Mouse (Mus musculus) G1E (cell line): ENCODE measurements at regions not wholly inside any gene's neighbourhood (a gene's known extent, or its start where the extent isn't known, plus 50 kb on each side); places are given as distances from the start of the nearest gene placed in this dataset.

ENCODE experiments used
- ATAC-seq: 2 replicates; pipeline ENCODE4 v1.8.0; 2016; ENCODE audit warnings: mild to moderate bottlenecking; ENCODE audit not compliant: insufficient number of reproducible peaks, poor library complexity, low FRiP score, severe bottlenecking; ENCODE audit errors: extremely low read depth
- DNase-seq: peaks from one replicate; pipeline ENCODE4 v3.0.0; 2012; ENCODE audit warnings: low spot score
- H3K27me3 ChIP-seq: 2 replicates; pipeline ENCODE4 v1.6.1; 2012; ENCODE audit warnings: mild to moderate bottlenecking, low read length, inconsistent platforms; ENCODE audit not compliant: insufficient read depth
- H3K36me3 ChIP-seq: replicated peaks from 2 replicates; pipeline ENCODE3; 2012; ENCODE audit warnings: mild to moderate bottlenecking, inconsistent platforms
- H3K4me1 ChIP-seq: 2 replicates; pipeline ENCODE4 v1.6.1; 2012; ENCODE audit warnings: low read depth, low read length, inconsistent platforms, mixed read lengths; ENCODE audit not compliant: insufficient read depth
- H3K4me3 ChIP-seq: 2 replicates; pipeline ENCODE4 v1.5.1; 2012; ENCODE audit warnings: low read depth, mild to moderate bottlenecking, inconsistent platforms, low read length, moderate library complexity, mixed read lengths
- H3K9me3 ChIP-seq: replicated peaks from 2 replicates; pipeline ENCODE4 v1.6.1; 2012; ENCODE audit warnings: inconsistent platforms
- CTCF ChIP-seq: IDR thresholded peaks from 2 replicates; pipeline ENCODE4 v1.5.1; 2012; ENCODE audit warnings: low read depth, low read length, inconsistent platforms, mixed read lengths
- GATA1 ChIP-seq: IDR thresholded peaks from 2 replicates; pipeline ENCODE4 v1.6.1; 2012; ENCODE audit warnings: borderline replicate concordance, low read length, inconsistent platforms, mixed read lengths
- GATA2 ChIP-seq: IDR thresholded peaks from 2 replicates; pipeline ENCODE4 v1.6.1; 2012; ENCODE audit warnings: low read depth, low read length, inconsistent platforms, borderline replicate concordance
- POLR2AphosphoS5 ChIP-seq: IDR thresholded peaks from 2 replicates; pipeline ENCODE4 v1.6.1; 2012; ENCODE audit warnings: low read depth, low read length, inconsistent platforms; ENCODE audit not compliant: insufficient replicate concordance
- TAL1 ChIP-seq: conservative IDR thresholded peaks from 2 replicates; pipeline ENCODE4 v1.6.1; 2012; ENCODE audit warnings: low read depth, low read length, inconsistent platforms, mixed read lengths

DNA sequence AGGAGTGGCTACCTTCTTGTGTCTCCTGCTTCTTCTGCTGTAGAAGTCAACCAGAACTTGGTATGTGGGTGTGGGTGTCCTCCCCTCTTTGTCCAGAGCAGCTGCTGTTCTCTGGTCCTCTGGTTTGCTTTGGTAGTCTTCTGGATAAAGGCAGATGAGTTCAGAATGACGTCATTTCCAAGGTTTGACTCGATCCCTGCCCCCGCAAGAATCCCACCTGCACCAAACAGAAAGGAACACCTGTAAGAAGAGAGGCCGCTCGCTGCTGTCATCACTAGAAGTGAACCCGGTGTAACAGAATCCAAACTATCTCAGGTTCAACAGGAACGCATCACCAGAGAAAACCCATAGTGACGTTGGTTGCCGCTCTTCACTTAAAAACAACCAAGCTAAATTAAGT is 205.0 kb downstream of the Bcl2l11 start:
- Histone ChIP-seq H3K4me1 (no peaks in the 10 kb centered on the region), H3K36me3 (no peaks in the 10 kb centered on the region), H3K27me3 (peaks cover 18% of the 10 kb centered on the region), H3K4me3 (no peak overlapping the region), H3K9me3 (no peaks in the 10 kb centered on the region)
- TF ChIP-seq CTCF (no peak), TAL1 (no peak), GATA1 (no peak), POLR2AphosphoS5 (no peak), GATA2 (no peak)
- ATAC-seq = no peak
- no peak for DNase-seq

DNA sequence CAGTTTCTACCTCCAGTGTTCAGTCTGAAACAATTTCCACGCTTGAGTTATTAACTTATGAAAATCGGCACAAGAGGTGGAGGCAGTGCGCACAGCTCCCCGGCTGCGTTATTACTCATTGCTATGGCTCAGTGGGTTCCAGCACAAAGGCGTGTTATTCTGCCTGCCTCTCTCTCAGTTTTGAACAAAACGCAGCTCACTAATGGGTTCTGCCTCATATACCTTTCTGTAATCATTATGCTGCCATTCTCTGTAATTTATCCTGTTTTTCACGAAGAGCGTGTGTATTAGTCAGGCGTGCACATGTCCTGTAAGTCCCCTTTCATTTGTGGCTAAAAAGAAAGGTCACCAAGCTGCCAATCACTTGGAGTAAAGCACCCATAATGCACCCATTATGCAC is 205.4 kb downstream of the Bcl2l11 start:
- H3K9me3 ChIP-seq = no peaks in the 10 kb centered on the region
- no peaks in the 10 kb centered on the region for H3K4me1 ChIP-seq
- TF ChIP-seq GATA2 (no peak), POLR2AphosphoS5 (no peak), GATA1 (no peak), CTCF (no peak), TAL1 (no peak)
- peaks cover 18% of the 10 kb centered on the region for H3K27me3 ChIP-seq
- no peak overlapping the region for H3K4me3 ChIP-seq
- no peak for ATAC-seq
- H3K36me3 ChIP-seq = no peaks in the 10 kb centered on the region
- no peak for DNase-seq

- DNase-seq (no peak), ATAC-seq (no peak)
- TF ChIP-seq CTCF (no peak), GATA1 (no peak), GATA2 (no peak)
- no peaks in the 10 kb centered on the region for H3K36me3 ChIP-seq
- H3K9me3 ChIP-seq = no peaks in the 10 kb centered on the region
- H3K27me3 ChIP-seq = peaks cover 18% of the 10 kb centered on the region
- H3K4me1 ChIP-seq = no peaks in the 10 kb centered on the region
- no peak overlapping the region for H3K4me3 ChIP-seq
These were observed 205.8 kb downstream of the Bcl2l11 start for GRCm38 (mm10) chr2:128331681-128332080.

GRCm38 (mm10) chr2:128333401-128334142 is 207.7 kb downstream of the Bcl2l11 start:
- no peaks in the 10 kb centered on the region for H3K36me3 ChIP-seq
- no peaks in the 10 kb centered on the region for H3K9me3 ChIP-seq
- DNase-seq = no peak
- no peak for TF ChIP-seq CTCF
- TF ChIP-seq GATA2 = no peak
- TF ChIP-seq POLR2AphosphoS5 = no peak
- TF ChIP-seq GATA1 = no peak
- no peak for TF ChIP-seq TAL1
- no peak overlapping the region for H3K4me3 ChIP-seq
- no peaks in the 10 kb centered on the region for H3K4me1 ChIP-seq
- no peak for ATAC-seq
- peaks cover 18% of the 10 kb centered on the region for H3K27me3 ChIP-seq

DNA sequence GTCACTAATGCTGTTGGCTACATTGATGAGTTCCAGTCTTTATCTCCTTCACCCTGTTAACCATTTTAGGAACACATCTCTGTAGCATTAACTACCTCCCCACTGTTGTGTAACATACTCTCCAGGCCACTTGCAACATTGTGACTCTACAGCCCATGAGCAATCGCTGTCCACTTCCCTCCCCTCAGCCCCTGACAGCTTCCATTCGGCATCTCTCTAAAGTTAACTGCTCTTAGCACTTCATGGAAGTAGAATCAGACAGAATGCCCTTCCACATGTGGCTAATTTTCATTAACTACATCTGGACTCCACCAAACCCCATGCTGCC is 208.3 kb downstream of the Bcl2l11 start:
- Histone ChIP-seq H3K36me3 (no peaks in the 10 kb centered on the region), H3K27me3 (peaks cover 18% of the 10 kb centered on the region), H3K9me3 (no peaks in the 10 kb centered on the region), H3K4me3 (no peak overlapping the region), H3K4me1 (no peaks in the 10 kb centered on the region)
- ATAC-seq (no peak), DNase-seq (no peak)
- TF ChIP-seq GATA2 = no peak
- no peak for TF ChIP-seq POLR2AphosphoS5
- TF ChIP-seq CTCF = no peak
- no peak for TF ChIP-seq TAL1
- TF ChIP-seq GATA1 = no peak

DNA sequence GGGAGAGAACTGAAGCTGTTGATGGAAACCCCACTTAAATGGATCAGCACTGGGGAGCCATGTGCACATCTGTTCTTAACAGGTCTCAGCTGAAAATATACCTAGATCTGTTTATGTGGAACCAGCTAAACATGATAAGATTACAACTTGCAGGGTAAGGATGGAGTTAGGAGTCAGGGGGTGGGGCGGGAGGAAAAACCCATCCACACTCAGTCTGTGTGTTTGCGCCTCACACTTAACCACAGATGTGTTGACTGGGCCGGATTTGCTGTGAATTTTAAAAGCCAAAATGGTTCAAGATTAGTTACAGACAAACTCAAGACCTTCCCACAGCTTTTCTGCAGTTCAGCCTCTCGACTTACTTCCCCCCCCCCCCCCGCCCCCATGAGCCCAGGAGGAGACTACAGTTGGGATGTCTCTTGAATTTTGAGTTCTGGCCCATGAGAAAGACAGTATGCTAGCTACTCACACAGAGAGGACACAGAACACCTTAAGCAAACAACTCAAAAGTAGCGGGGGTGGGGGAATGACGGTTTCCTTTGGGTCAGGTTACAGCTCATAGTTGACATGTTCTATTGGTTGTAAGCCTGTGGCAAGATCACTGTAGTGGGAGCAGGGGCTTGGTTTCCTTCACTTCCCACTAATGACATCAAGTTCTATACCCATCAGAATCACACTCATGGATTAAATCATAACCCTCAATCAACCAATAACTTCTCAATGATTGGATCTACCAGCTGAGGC is 209.1 kb downstream of the Bcl2l11 start:
- H3K9me3 ChIP-seq = no peaks in the 10 kb centered on the region
- no peaks in the 10 kb centered on the region for H3K4me1 ChIP-seq
- peaks cover 18% of the 10 kb centered on the region for H3K27me3 ChIP-seq
- ATAC-seq (no peak), DNase-seq (no peak)
- no peak overlapping the region for H3K4me3 ChIP-seq
- no peak for TF ChIP-seq GATA2
- no peak for TF ChIP-seq GATA1
- no peak for TF ChIP-seq TAL1
- no peak for TF ChIP-seq POLR2AphosphoS5
- no peak for TF ChIP-seq CTCF
- no peaks in the 10 kb centered on the region for H3K36me3 ChIP-seq

GRCm38 (mm10) chr2:128337192-128337591 is 211.4 kb downstream of the Bcl2l11 start:
- TF ChIP-seq TAL1 (no peak), GATA2 (no peak), POLR2AphosphoS5 (no peak), GATA1 (no peak), CTCF (no peak)
- DNase-seq = no peak
- Histone ChIP-seq H3K9me3 (no peaks in the 10 kb centered on the region), H3K27me3 (peaks cover 20% of the 10 kb centered on the region), H3K4me3 (no peak overlapping the region), H3K36me3 (no peaks in the 10 kb centered on the region), H3K4me1 (no peaks in the 10 kb centered on the region)
- no peak for ATAC-seq
